ENCODE assay signal across 8 mouse cellular contexts in genomic region chr8:70527512-70528181, GRCm38 (mm10). TPM values are rescaled to one million over a fixed set of nuclear protein-coding genes. Genes with fewer than 3 reads are reported as not detected.
A peak's percentile ranks its signal among the peaks of the same experiment; 100 is the strongest.
DNase-seq lines count a peak whose midpoint lies in the region; ATAC-seq and TF ChIP-seq lines count a peak whose summit lies in the region.

TSS of gene Fkbp8 (plus strand) at chr8:70527724.
TSS of gene Kxd1 (minus strand) at chr8:70527956.

- H3K36me3 ChIP-seq in hindbrain, embryonic 14.5 days (replicated peaks; ENCODE audit: control insufficient read depth, insufficient read depth), result peaks cover 28% of the 10 kb centered on the region

- peak within 1 kb of the TSS; percentile 89 for H3K27ac ChIP-seq in hindbrain, embryonic 14.5 days

- no peaks in the 10 kb centered on the region for H3K9me3 ChIP-seq in hindbrain, embryonic 14.5 days (ENCODE audit: control insufficient read depth, low read length)

- DNase-seq in Patski (ENCODE audit: low read depth, low spot score), result no peak
- DNase-seq in cerebellum, postnatal 14 days, result peak; percentile 99 to 100
- peak; percentile 99 to 100 for DNase-seq in frontal cortex, postnatal 25 days (ENCODE audit: low spot score in 2 of 2)
- peak; percentile 97 for DNase-seq in hindbrain, embryonic 14.5 days (ENCODE audit: low spot score)
- peak; percentile 98 for DNase-seq in left cerebral cortex, adult 11 months (ENCODE audit: low spot score)
- peak; percentile 98 to 99 for DNase-seq in lung, postnatal 4 days
- peak; percentile 90 for DNase-seq in retina, postnatal 7 days (ENCODE audit: low read depth, low spot score)
- peak; percentile 97 for DNase-seq in urinary bladder, adult 2 months (ENCODE audit: low spot score)

- H3K4me3 ChIP-seq in hindbrain, embryonic 14.5 days (replicated peaks; ENCODE audit: low read length), result peak within 1 kb of the TSS; percentile 88

- WGBS in hindbrain, embryonic 14.5 days, result under 1% methylated on average over 56 of the region's 61 CpGs

- in situ Hi-C loops in Patski (cut with MboI; ENCODE audit: low pct_unique_long_range_greater_than_20kb), result no loop called here

- H3K27me3 ChIP-seq in Patski, result no peaks in the 10 kb centered on the region
- H3K27me3 ChIP-seq in hindbrain, embryonic 14.5 days (ENCODE audit: control insufficient read depth, insufficient read depth, low read length), result no peaks in the 10 kb centered on the region

- peak; percentile 86 for ATAC-seq in Patski
- peak; percentile 94 for ATAC-seq in hindbrain, embryonic 14.5 days (ENCODE audit: low FRiP score)

- H3K4me1 ChIP-seq in hindbrain, embryonic 14.5 days (replicated peaks; ENCODE audit: control insufficient read depth, insufficient read depth, low read length), result peaks cover 28% of the 10 kb centered on the region

- CTCF ChIA-PET in Patski (lab: Charles Lee), result interaction anchor here (1.4 to 3.5 kb wide), 3 partner anchors 10 to 80 kb away, joined by 3 to 20 read pairs (median 14); partner anchors contain the start of gene Ell

- no peak for TF ChIP-seq CTCF in Patski (IDR thresholded peaks at IDR 0.05)

- peak within 1 kb of the TSS; percentile 96 for H3K9ac ChIP-seq in hindbrain, embryonic 14.5 days

- POLR2A ChIA-PET in Patski (lab: Charles Lee), result interaction anchor here (0.5 to 4.8 kb wide), 4 partner anchors 11 to 82 kb away, joined by 3 to 24 read pairs (median 6); partner anchors contain the start of genes Ell and Rex1bd

- peak within 1 kb of the TSS; percentile 70 for H3K4me2 ChIP-seq in hindbrain, embryonic 14.5 days (replicated peaks)

RNA-seq across cellular contexts. Expression of gene Fkbp8, which starts in this region (rescaled TPM):
- polyA plus RNA-seq in Patski (2021), result 278 TPM
- 328 and 332 TPM in 2 replicates for polyA plus RNA-seq in hindbrain, embryonic 14.5 days (2014; fragmentation: Nextera tagmentation; extraction: Ambion mirVana)
- polyA plus RNA-seq in urinary bladder, adult 2 months (2012; rRNA removed), result 300 and 366 TPM in 2 replicates

RNA-seq across cellular contexts. Expression of gene Kxd1, which starts in this region (rescaled TPM):
- polyA plus RNA-seq in Patski (2021), result 81.4 TPM
- 45.4 and 46.5 TPM in 2 replicates for polyA plus RNA-seq in hindbrain, embryonic 14.5 days (2014; fragmentation: Nextera tagmentation; extraction: Ambion mirVana)
- 73.9 and 74.2 TPM in 2 replicates for polyA plus RNA-seq in urinary bladder, adult 2 months (2012; rRNA removed)
